Mouse (Mus musculus) liver, embryonic 14.5 days (tissue): ENCODE results near the gene Asb10.
A peak's percentile ranks its signal among the peaks of the same experiment; 100 is the strongest.

Experiments
- CTCF ChIP-seq: IDR thresholded peaks from 2 replicates; pipeline ENCODE4 v1.5.1; 2016; ENCODE audit warnings: antibody characterized with exemption, low read depth, control low read depth
- EP300 ChIP-seq: IDR thresholded peaks from 2 replicates; pipeline ENCODE4 v1.6.1; 2016; ENCODE audit warnings: antibody characterized with exemption, low read depth

- peak; percentile 21; the same call in 1 of the 2 replicates for TF ChIP-seq CTCF
- TF ChIP-seq EP300, result no peak
Observed at GRCm38 (mm10) chr5:24578109-24578963, 37.6 kb upstream of the Asb10 start.
